In genomic region chr2:112360781-112361169, GRCm38 (mm10) we compare ENCODE assay signal across 26 mouse cellular contexts.
"Had no signal": no experiment of that assay in that cellular context is flagged by ENCODE, and none has a peak within 500 bp of the region (broad histone marks: within the 10 kb centered on the region; RNA-seq: fewer than 3 reads in every experiment).

No protein-coding gene starts in this region.

- H3K9ac ChIP-seq: heart, embryonic 12.5 days; hindbrain, embryonic 12.5 days; hindbrain, embryonic 14.5 days; intestine, embryonic 15.5 days; limb, embryonic 12.5 days; liver, embryonic 13.5 days; liver, embryonic 15.5 days had no signal

- H3K27ac ChIP-seq: gastrocnemius, adult 2 months; heart, embryonic 10.5 days; hindbrain, embryonic 10.5 days; hindbrain, embryonic 12.5 days; hindbrain, embryonic 14.5 days; intestine, embryonic 15.5 days; left cerebral cortex, adult 2 months; limb, embryonic 10.5 days; limb, embryonic 12.5 days; liver, embryonic 13.5 days; liver, embryonic 15.5 days had no signal

- H3K4me1 ChIP-seq: heart, embryonic 10.5 days; heart, embryonic 12.5 days; hindbrain, embryonic 10.5 days; hindbrain, embryonic 12.5 days; intestine, embryonic 15.5 days; limb, embryonic 10.5 days; limb, embryonic 12.5 days; liver, embryonic 13.5 days; liver, embryonic 15.5 days had no signal

- H3K27me3 ChIP-seq: heart, embryonic 12.5 days; hindbrain, embryonic 12.5 days; intestine, embryonic 15.5 days; limb, embryonic 12.5 days; liver, embryonic 13.5 days; liver, embryonic 15.5 days had no signal

- H3K4me3 ChIP-seq: gastrocnemius, adult 2 months; heart, embryonic 10.5 days; heart, embryonic 12.5 days; hindbrain, embryonic 10.5 days; hindbrain, embryonic 12.5 days; intestine, embryonic 15.5 days; layer of hippocampus, adult 2 months; left cerebral cortex, adult 2 months; limb, embryonic 10.5 days; limb, embryonic 12.5 days; liver, embryonic 13.5 days; liver, embryonic 15.5 days had no signal

- H3K4me2 ChIP-seq: heart, embryonic 12.5 days; hindbrain, embryonic 12.5 days; hindbrain, embryonic 14.5 days; intestine, embryonic 15.5 days; limb, embryonic 12.5 days; liver, embryonic 11.5 days; liver, embryonic 13.5 days; liver, embryonic 15.5 days had no signal

- H3K9me3 ChIP-seq: heart, embryonic 10.5 days; heart, embryonic 12.5 days; hindbrain, embryonic 10.5 days; hindbrain, embryonic 12.5 days; intestine, embryonic 15.5 days; limb, embryonic 10.5 days; limb, embryonic 12.5 days; liver, embryonic 13.5 days; liver, embryonic 15.5 days had no signal

- ATAC-seq: forebrain, embryonic 16.5 days; hindbrain, embryonic 16.5 days; inflammation-experienced regulatory T-cells, adult 6 months; intestine, embryonic 15.5 days; intestine, postnatal 0 days had no signal

- DNase-seq: gastrocnemius, adult 2 months; gastrocnemius, postnatal 10 days; gastrocnemius, postnatal 25 days; heart, adult 18-20 months; heart, postnatal 10 days; heart, postnatal 4 days; kidney, adult 9 months; kidney, postnatal 4 days; liver; liver, embryonic 13.5 days had no signal
